In genomic region chr17:87903725-87904124, GRCm38 (mm10) we compare ENCODE assay signal across 27 mouse cellular contexts. TPM values are rescaled to one million over a fixed set of nuclear protein-coding genes. Genes with fewer than 3 reads are reported as not detected.
DNase-seq lines count a peak whose midpoint lies in the region; ATAC-seq and TF ChIP-seq lines count a peak whose summit lies in the region.
"Had no signal": no experiment of that assay in that cellular context is flagged by ENCODE, and none has a peak within 500 bp of the region (broad histone marks: within the 10 kb centered on the region; RNA-seq: fewer than 3 reads in every experiment).

No protein-coding gene starts in this region.

- H3K4me1 ChIP-seq in forebrain, embryonic 14.5 days (ENCODE audit: control insufficient read depth, insufficient read depth, low read length), result no peaks in the 10 kb centered on the region
- no peaks in the 10 kb centered on the region for H3K4me1 ChIP-seq in forebrain, postnatal 0 days (ENCODE audit: insufficient read depth)
- H3K4me1 ChIP-seq in liver, embryonic 11.5 days (replicated peaks; ENCODE audit: control insufficient read depth, insufficient read depth, low read length), result no peaks in the 10 kb centered on the region
- H3K4me1 ChIP-seq in liver, postnatal 0 days (ENCODE audit: insufficient read depth), result no peaks in the 10 kb centered on the region
- peaks cover 21% of the 10 kb centered on the region for H3K4me1 ChIP-seq in midbrain, embryonic 13.5 days (replicated peaks)
- peaks cover 13% of the 10 kb centered on the region; the same call in 1 of the 2 replicates for H3K4me1 ChIP-seq in neural tube, embryonic 15.5 days
- H3K4me1 ChIP-seq: liver, embryonic 12.5 days had no signal

- no peaks in the 10 kb centered on the region for H3K27me3 ChIP-seq in forebrain, embryonic 14.5 days (replicated peaks; ENCODE audit: control insufficient read depth, insufficient read depth, low read length)
- H3K27me3 ChIP-seq in forebrain, postnatal 0 days (ENCODE audit: insufficient read depth, low read length), result no peaks in the 10 kb centered on the region
- no peaks in the 10 kb centered on the region for H3K27me3 ChIP-seq in liver, embryonic 11.5 days (replicated peaks; ENCODE audit: control insufficient read depth, insufficient read depth, low read length)
- no peaks in the 10 kb centered on the region for H3K27me3 ChIP-seq in liver, postnatal 0 days (ENCODE audit: insufficient read depth, low read length)
- no peaks in the 10 kb centered on the region for H3K27me3 ChIP-seq in midbrain, embryonic 13.5 days
- no peaks in the 10 kb centered on the region for H3K27me3 ChIP-seq in neural tube, embryonic 15.5 days (replicated peaks)
- H3K27me3 ChIP-seq: liver, embryonic 12.5 days had no signal

- 93% methylated on average over 8 of the region's 8 CpGs for WGBS in forebrain, embryonic 14.5 days
- WGBS in forebrain, postnatal 0 days, result 88% methylated on average over 8 of the region's 8 CpGs
- WGBS in liver, embryonic 11.5 days, result 88% methylated on average over 8 of the region's 8 CpGs
- 82% methylated on average over 8 of the region's 8 CpGs for WGBS in liver, postnatal 0 days (ENCODE audit: insufficient replicate concordance)
- WGBS in midbrain, embryonic 13.5 days, result 87% methylated on average over 8 of the region's 8 CpGs
- 90% methylated on average over 8 of the region's 8 CpGs for WGBS in neural tube, embryonic 15.5 days

- DNase-seq in forebrain, embryonic 14.5 days (ENCODE audit: low spot score), result no peak
- DNase-seq in forebrain, postnatal 0 days, result no peak
- DNase-seq in liver, embryonic 11.5 days (ENCODE audit: low spot score), result peak; percentile 15
- no peak for DNase-seq in liver, postnatal 0 days
- no peak for DNase-seq in Muller cell, postnatal 12 days (ENCODE audit: inconsistent ontology term)
- DNase-seq: adrenal gland, postnatal 14 days; cerebellum, adult 11-12 months; cerebellum, postnatal 25 days; gastrocnemius, postnatal 25 days; kidney, adult 18-20 months; lung, embryonic 14.5 days; lung, postnatal 36 days; thymus, postnatal 36 days had no signal

- no peaks in the 10 kb centered on the region for H3K36me3 ChIP-seq in forebrain, embryonic 14.5 days (ENCODE audit: control insufficient read depth, insufficient read depth, low read length)
- no peaks in the 10 kb centered on the region for H3K36me3 ChIP-seq in forebrain, postnatal 0 days (ENCODE audit: insufficient read depth)
- no peaks in the 10 kb centered on the region for H3K36me3 ChIP-seq in liver, embryonic 11.5 days (ENCODE audit: control insufficient read depth, insufficient read depth, low read length)
- H3K36me3 ChIP-seq in liver, postnatal 0 days (replicated peaks; ENCODE audit: insufficient read depth, low read length), result no peaks in the 10 kb centered on the region
- no peaks in the 10 kb centered on the region for H3K36me3 ChIP-seq in midbrain, embryonic 13.5 days
- no peaks in the 10 kb centered on the region for H3K36me3 ChIP-seq in neural tube, embryonic 15.5 days
- H3K36me3 ChIP-seq: G1E; liver, embryonic 12.5 days had no signal

- no peak for ATAC-seq in forebrain, embryonic 14.5 days
- no peak for ATAC-seq in forebrain, postnatal 0 days
- ATAC-seq in liver, embryonic 11.5 days (replicated peaks; ENCODE audit: low FRiP score), result no peak
- ATAC-seq in liver, postnatal 0 days, result no peak
- ATAC-seq in midbrain, embryonic 13.5 days, result peak; percentile 51; the same call in 1 of the 2 replicates
- ATAC-seq in neural tube, embryonic 15.5 days (ENCODE audit: low FRiP score), result no peak
- ATAC-seq in monocyte, adult 5-6 weeks (replicated peaks; ENCODE audit: insufficient number of reproducible peaks, low FRiP score, low TSS enrichment, poor library complexity, severe bottlenecking), result no peak
- ATAC-seq: liver, embryonic 12.5 days had no signal

- H3K9ac ChIP-seq in forebrain, embryonic 14.5 days (ENCODE audit: low read length), result no peak overlapping the region
- no peak overlapping the region for H3K9ac ChIP-seq in forebrain, postnatal 0 days
- no peak overlapping the region for H3K9ac ChIP-seq in liver, embryonic 11.5 days (ENCODE audit: low read depth, low read length)
- no peak overlapping the region for H3K9ac ChIP-seq in liver, postnatal 0 days (replicated peaks)
- no peak overlapping the region for H3K9ac ChIP-seq in midbrain, embryonic 13.5 days (replicated peaks)
- H3K9ac ChIP-seq in neural tube, embryonic 15.5 days (replicated peaks), result no peak overlapping the region
- H3K9ac ChIP-seq: hindbrain, embryonic 14.5 days; liver, embryonic 12.5 days; lung, embryonic 14.5 days had no signal

- H3K27ac ChIP-seq in forebrain, embryonic 14.5 days (ENCODE audit: low read depth, low read length), result 0 out of 2 replicates have a peak overlapping the region, but pooled peaks have one; percentile 0
- no peak overlapping the region for H3K27ac ChIP-seq in forebrain, postnatal 0 days (ENCODE audit: low read depth, low read length)
- H3K27ac ChIP-seq in liver, embryonic 11.5 days (ENCODE audit: low read depth, low read length), result no peak overlapping the region
- H3K27ac ChIP-seq in liver, postnatal 0 days (ENCODE audit: low read depth), result no peak overlapping the region
- H3K27ac ChIP-seq in midbrain, embryonic 13.5 days, result peak overlapping the region; percentile 71
- peak overlapping the region; percentile 28; the same call in 1 of the 2 replicates for H3K27ac ChIP-seq in neural tube, embryonic 15.5 days (replicated peaks)
- H3K27ac ChIP-seq: hindbrain, embryonic 14.5 days; kidney, postnatal 0 days; liver, embryonic 12.5 days had no signal

- H3K9me3 ChIP-seq in forebrain, embryonic 14.5 days (replicated peaks; ENCODE audit: control insufficient read depth, low read length), result no peaks in the 10 kb centered on the region
- H3K9me3 ChIP-seq in forebrain, postnatal 0 days (ENCODE audit: low read length), result no peaks in the 10 kb centered on the region
- H3K9me3 ChIP-seq in liver, embryonic 11.5 days (ENCODE audit: control insufficient read depth, low read length), result no peaks in the 10 kb centered on the region
- H3K9me3 ChIP-seq in liver, postnatal 0 days (ENCODE audit: low read length), result no peaks in the 10 kb centered on the region
- no peaks in the 10 kb centered on the region; the same call in 1 of the 2 replicates for H3K9me3 ChIP-seq in midbrain, embryonic 13.5 days
- no peaks in the 10 kb centered on the region for H3K9me3 ChIP-seq in neural tube, embryonic 15.5 days (replicated peaks)
- H3K9me3 ChIP-seq: liver, embryonic 12.5 days had no signal

- no peak overlapping the region for H3K4me2 ChIP-seq in forebrain, embryonic 14.5 days (ENCODE audit: low read length)
- H3K4me2 ChIP-seq in forebrain, postnatal 0 days (ENCODE audit: low read depth), result no peak overlapping the region
- H3K4me2 ChIP-seq in liver, embryonic 11.5 days, result no peak overlapping the region
- no peak overlapping the region for H3K4me2 ChIP-seq in liver, postnatal 0 days (ENCODE audit: low read depth, low read length)
- H3K4me2 ChIP-seq in midbrain, embryonic 13.5 days (replicated peaks), result no peak overlapping the region
- no peak overlapping the region for H3K4me2 ChIP-seq in neural tube, embryonic 15.5 days
- H3K4me2 ChIP-seq: hindbrain, embryonic 14.5 days; liver, embryonic 12.5 days; lung, embryonic 14.5 days had no signal

- TF ChIP-seq CTCF in forebrain, postnatal 0 days (IDR thresholded peaks at IDR 0.05; ENCODE audit: low read depth), result no peak
- no peak for TF ChIP-seq CTCF in liver, postnatal 0 days (IDR thresholded peaks at IDR 0.05; ENCODE audit: low read depth)

- no peak overlapping the region for H3K4me3 ChIP-seq in forebrain, embryonic 14.5 days (ENCODE audit: low read depth, low read length)
- no peak overlapping the region for H3K4me3 ChIP-seq in forebrain, postnatal 0 days (ENCODE audit: low read depth, low read length)
- H3K4me3 ChIP-seq in liver, embryonic 11.5 days (ENCODE audit: low read depth, low read length), result no peak overlapping the region
- H3K4me3 ChIP-seq in liver, postnatal 0 days (ENCODE audit: low read depth, low read length), result no peak overlapping the region
- no peak overlapping the region for H3K4me3 ChIP-seq in midbrain, embryonic 13.5 days (replicated peaks)
- H3K4me3 ChIP-seq in neural tube, embryonic 15.5 days (replicated peaks), result no peak overlapping the region
- H3K4me3 ChIP-seq: liver, embryonic 12.5 days had no signal

- no peak for TF ChIP-seq EP300 in liver, postnatal 0 days (IDR thresholded peaks at IDR 0.05; ENCODE audit: low read depth)

RNA-seq across cellular contexts. Expression of gene Rpl36-ps4, which starts 17.1 kb away (rescaled TPM):
- polyA plus RNA-seq in forebrain, embryonic 14.5 days (2014; fragmentation: Nextera tagmentation; extraction: Ambion mirVana), result not detected in 2 replicates
- total RNA-seq in forebrain, postnatal 0 days (2014; rRNA removed), result not detected in 2 replicates
- polyA plus RNA-seq in forebrain, postnatal 0 days (2015; fragmentation: Nextera tagmentation; extraction: Ambion mirVana), result not detected in 2 replicates
- not detected in 2 replicates for polyA plus RNA-seq in liver, embryonic 11.5 days (2014; fragmentation: Nextera tagmentation; extraction: Ambion mirVana)
- polyA plus RNA-seq in liver, postnatal 0 days (2015; fragmentation: Nextera tagmentation; extraction: Ambion mirVana), result not detected in 2 replicates
- not detected in 2 replicates for polyA plus RNA-seq in midbrain, embryonic 13.5 days (2015; fragmentation: Nextera tagmentation; extraction: Ambion mirVana)
- polyA plus RNA-seq in neural tube, embryonic 15.5 days (2015; fragmentation: Nextera tagmentation; extraction: Ambion mirVana), result not detected in 2 replicates
- total RNA-seq in monocyte, adult 5-6 weeks (2017), result not detected in 3 replicates
- total RNA-seq: adrenal gland, postnatal 14 days; G1E; gastrocnemius, postnatal 25 days; layer of hippocampus, adult 18-20 months; layer of hippocampus, postnatal 25 days; left cerebral cortex, postnatal 25 days; megakaryocyte-erythroid progenitor cell, adult 5-6 weeks had no signal
- polyA plus RNA-seq: embryonic facial prominence, embryonic 14.5 days; G1E; heart, postnatal 0 days; hindbrain, embryonic 14.5 days; kidney, postnatal 0 days; liver, embryonic 12.5 days; lung, embryonic 14.5 days; testis, adult 2 months had no signal

Comparison
In these comparisons a context has a peak if more than half of its experiments do, and no peak if none do; other contexts are left out.
1. H3K27ac ChIP-seq: peak in forebrain, embryonic 14.5 days (single experiment), midbrain, embryonic 13.5 days (single experiment) and neural tube, embryonic 15.5 days (single experiment); none in forebrain, postnatal 0 days (single experiment), liver, embryonic 11.5 days (single experiment) and liver, postnatal 0 days (single experiment).